Mouse (Mus musculus) limb, embryonic 11.5 days (tissue): ENCODE results near the gene Oaz1. TPM values are rescaled to one million over a fixed set of nuclear protein-coding genes. Genes with fewer than 3 reads are reported as not detected.
A peak's percentile ranks its signal among the peaks of the same experiment; 100 is the strongest.

ENCODE experiments used
- ATAC-seq: fragments of 200-750 bp; cut with Nextera tagmentation; 2 replicates; pipeline ENCODE4 v1.8.0; 2017; ENCODE audit warnings: low read depth; ENCODE audit not compliant: insufficient number of reproducible peaks, low FRiP score, low TSS enrichment
- DNase-seq: peaks from one replicate; pipeline ENCODE4 v3.0.0-alpha.2; 2015; ENCODE audit warnings: low spot score
- H3K27ac ChIP-seq: fragments of 300-500 bp; sonication (generic); replicated peaks from 2 replicates; pipeline ENCODE4 v1.5.1; 2014; ENCODE audit warnings: low read depth, mild to moderate bottlenecking, low read length
- H3K27me3 ChIP-seq: fragments of 300-500 bp; sonication (generic); 2 replicates; pipeline ENCODE4 v1.6.1; 2014; ENCODE audit warnings: mild to moderate bottlenecking, low read length, mixed read lengths; ENCODE audit not compliant: control insufficient read depth, insufficient read depth
- H3K36me3 ChIP-seq: fragments of 300-500 bp; sonication (generic); 2 replicates; pipeline ENCODE4 v1.6.1; 2014; ENCODE audit warnings: mild to moderate bottlenecking, low read length, moderate library complexity, mixed read lengths; ENCODE audit not compliant: control insufficient read depth, insufficient read depth
- H3K4me1 ChIP-seq: fragments of 300-500 bp; sonication (generic); 2 replicates; pipeline ENCODE4 v1.6.1; 2014; ENCODE audit warnings: low read length, mixed read lengths; ENCODE audit not compliant: control insufficient read depth, insufficient read depth
- H3K4me2 ChIP-seq: fragments of 300-500 bp; sonication (generic); 2 replicates; pipeline ENCODE4 v1.6.1; 2014; ENCODE audit warnings: low read depth, mild to moderate bottlenecking, moderate library complexity; ENCODE audit not compliant: severe bottlenecking
- H3K4me3 ChIP-seq: fragments of 300-500 bp; sonication (generic); 2 replicates; pipeline ENCODE4 v1.5.1; 2014; ENCODE audit warnings: low read depth, low read length
- H3K9ac ChIP-seq: fragments of 300-500 bp; sonication (generic); 2 replicates; pipeline ENCODE4 v1.6.1; 2014; ENCODE audit warnings: mild to moderate bottlenecking, low read length
- H3K9me3 ChIP-seq: fragments of 300-500 bp; sonication (generic); 2 replicates; pipeline ENCODE4 v1.6.1; 2016; ENCODE audit warnings: low read length; ENCODE audit not compliant: control insufficient read depth
- WGBS: fragments of 180-500 bp; shearing (Covaris S2); extraction: QIAGEN DNeasy Blood & Tissue Kit; methylation state at CpG from one replicate; pipeline ENCODE4 v1.1.7; 2014; 5-methylcytosine and 5-hydroxymethylcytosine counted together
- polyA plus RNA-seq: library from polyadenylated mRNA; unstranded; fragments of >200 nt; fragmentation: Nextera tagmentation; extraction: Ambion mirVana; gene quantifications from 2 replicates; pipeline ENCODE4 v1.2.1, GENCODE M21; 2014

Gene Oaz1
- polyA plus RNA-seq, 1 experiment from 2014 or later, result 2,108 TPM

DNA sequence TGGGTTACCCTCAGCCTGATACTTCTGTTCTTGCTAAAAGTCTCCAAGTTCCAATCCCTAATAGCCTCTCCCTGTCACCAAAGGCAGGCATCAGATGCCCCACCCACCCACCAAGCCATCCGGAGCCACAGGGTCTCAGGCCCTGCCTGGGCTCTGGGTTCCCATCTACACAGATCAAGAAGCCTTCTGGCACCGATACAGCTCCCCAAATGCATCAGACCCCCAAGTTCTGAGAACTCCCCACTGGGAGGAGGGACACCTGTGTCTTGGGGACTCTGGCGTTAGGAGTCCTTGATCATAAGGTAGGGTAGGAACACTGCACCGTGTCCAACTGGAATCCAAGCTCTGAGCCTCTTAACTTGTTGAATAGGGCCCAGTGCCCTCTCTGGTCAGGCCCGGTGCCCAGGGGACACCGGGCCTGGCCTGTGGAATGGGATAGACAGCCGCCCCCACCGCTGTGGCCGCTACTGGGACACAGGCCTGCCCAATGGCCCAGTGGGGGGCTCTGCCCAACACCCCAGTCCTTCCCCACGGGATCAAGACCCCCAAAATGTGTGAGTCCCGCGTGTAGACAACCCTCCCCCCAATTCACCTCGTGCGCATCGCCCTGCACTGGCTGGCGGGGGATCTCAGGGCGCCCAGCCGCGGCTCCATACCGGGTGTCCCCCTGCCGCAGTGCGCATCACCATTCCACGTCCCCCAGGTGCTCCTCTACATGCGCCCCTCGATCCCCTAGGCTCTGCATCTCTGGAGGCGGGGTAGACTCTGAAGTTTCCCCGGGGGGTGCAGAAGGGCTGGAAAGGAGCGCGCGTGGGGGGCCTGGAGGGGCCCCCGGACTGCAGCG is 16.9 kb downstream of the Oaz1 start:
- Histone ChIP-seq H3K9me3 (no peaks in the 10 kb centered on the region), H3K4me1 (peaks cover 10% of the 10 kb centered on the region; the same call in 1 of the 2 replicates), H3K4me2 (peak overlapping the region; percentile 75), H3K9ac (peak overlapping the region; percentile 50), H3K4me3 (peak overlapping the region; percentile 31), H3K36me3 (no peaks in the 10 kb centered on the region), H3K27me3 (peaks cover 37% of the 10 kb centered on the region), H3K27ac (no peak overlapping the region)
- no peak for DNase-seq
- WGBS, result 12% methylated on average over 28 of the region's 32 CpGs
- no peak for ATAC-seq

DNA sequence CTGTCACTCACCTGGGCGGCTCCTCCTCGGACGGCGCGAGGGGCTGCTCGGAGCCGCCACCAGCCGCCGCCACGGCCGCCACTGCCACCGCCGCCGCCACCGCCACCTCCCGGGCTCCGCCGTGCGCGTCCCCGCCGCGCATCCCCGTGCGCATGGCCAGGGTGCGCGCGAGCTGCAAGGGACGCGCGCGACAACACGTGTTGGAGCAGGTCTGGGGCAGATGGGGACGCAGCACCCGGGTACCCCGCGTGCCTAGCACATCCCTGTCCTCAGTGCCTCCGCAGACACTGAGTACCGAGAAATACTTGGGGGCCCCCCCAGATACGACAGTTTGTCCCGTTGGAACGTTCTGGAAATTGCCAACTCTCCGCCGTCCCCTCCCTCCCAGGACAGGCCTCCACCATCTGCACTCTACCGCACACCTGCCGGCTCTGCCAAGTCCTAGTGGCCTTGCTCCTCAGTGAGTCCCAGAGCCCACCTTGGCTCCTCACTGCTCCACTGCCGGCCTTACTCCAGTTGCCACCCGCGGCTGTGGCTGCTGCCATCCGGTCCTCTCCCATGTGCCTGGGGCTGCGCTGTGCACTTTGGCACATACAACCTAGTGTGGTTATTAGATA is 17.6 kb downstream of the Oaz1 start, which contains the start of gene Lingo3:
Gene Lingo3 (minus strand): TSS at position 109 of the 617 bp plus-strand sequence.
- no peak for DNase-seq
- Histone ChIP-seq H3K4me1 (peaks cover 10% of the 10 kb centered on the region; the same call in 1 of the 2 replicates), H3K27ac (no peak within 1 kb of the TSS), H3K4me2 (peak within 1 kb of the TSS; percentile 75), H3K4me3 (peak within 1 kb of the TSS; percentile 31), H3K27me3 (peaks cover 37% of the 10 kb centered on the region), H3K9ac (peak within 1 kb of the TSS; percentile 50), H3K36me3 (no peaks in the 10 kb centered on the region), H3K9me3 (no peaks in the 10 kb centered on the region)
- WGBS, result 5% methylated on average over 37 of the region's 51 CpGs
- ATAC-seq, result no peak

DNA sequence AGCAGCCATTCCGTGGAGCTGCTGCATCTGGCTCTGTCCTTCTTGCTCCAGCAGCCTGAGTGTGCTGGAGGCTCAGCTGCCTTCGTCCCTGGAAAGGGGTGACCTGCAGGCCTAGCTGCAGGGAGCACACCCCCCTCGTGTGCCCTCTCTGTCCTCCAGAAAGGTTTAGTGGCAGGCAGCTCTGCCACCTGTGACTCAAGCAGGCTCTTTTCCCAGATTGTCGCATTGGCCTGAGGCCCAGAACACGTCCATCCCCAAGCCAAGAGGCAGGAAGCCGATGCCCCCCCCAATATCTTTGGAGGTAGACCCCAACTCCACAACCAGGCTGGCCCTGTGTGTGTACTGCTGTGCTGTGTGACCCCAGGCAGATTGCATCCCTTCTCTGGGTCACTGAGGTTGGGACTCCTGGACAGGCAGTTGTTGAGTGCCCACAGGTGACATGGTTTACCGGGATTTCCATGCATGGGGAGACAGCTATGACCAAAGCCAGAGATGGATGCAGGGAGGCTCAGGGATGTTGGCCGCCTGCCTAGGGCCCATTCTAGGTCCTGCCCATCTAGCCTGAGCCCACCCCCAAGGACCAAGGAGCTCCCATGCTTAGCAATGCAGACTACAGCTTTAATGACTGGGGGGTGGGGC is 18.7 kb downstream of the Oaz1 start:
- 59% methylated on average over 8 of the region's 8 CpGs for WGBS
- Histone ChIP-seq H3K4me2 (no peak overlapping the region), H3K9ac (no peak overlapping the region; the same call in 1 of the 2 replicates), H3K4me3 (no peak overlapping the region), H3K27me3 (peaks cover 37% of the 10 kb centered on the region), H3K36me3 (no peaks in the 10 kb centered on the region), H3K9me3 (no peaks in the 10 kb centered on the region), H3K4me1 (peaks cover 10% of the 10 kb centered on the region; the same call in 1 of the 2 replicates), H3K27ac (no peak overlapping the region)
- DNase-seq (no peak), ATAC-seq (no peak)

DNA sequence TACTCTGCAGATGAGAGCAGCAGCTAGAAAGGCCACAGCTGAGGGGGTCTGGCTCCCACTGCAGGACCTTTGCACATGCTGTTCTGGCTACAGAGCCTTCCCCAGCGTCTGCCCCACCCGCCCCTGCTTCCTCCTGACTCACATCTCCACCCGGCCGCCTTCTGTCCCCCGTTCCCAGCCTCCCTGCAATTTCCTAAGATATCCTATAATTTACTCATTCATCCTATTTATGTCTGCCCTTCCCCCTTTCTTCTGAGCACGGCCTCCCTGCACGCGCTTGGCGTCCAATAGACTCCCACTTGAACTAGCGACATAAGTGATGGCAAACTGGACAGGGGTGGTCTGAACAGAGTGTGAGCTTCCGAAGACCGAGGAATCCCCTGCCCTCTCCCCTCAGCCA is 19.3 kb downstream of the Oaz1 start:
- H3K9ac ChIP-seq, result no peak overlapping the region
- H3K27ac ChIP-seq, result no peak overlapping the region
- H3K27me3 ChIP-seq, result peaks cover 37% of the 10 kb centered on the region
- no peak for ATAC-seq
- 83% methylated on average over 12 of the region's 12 CpGs for WGBS
- no peaks in the 10 kb centered on the region for H3K36me3 ChIP-seq
- H3K4me3 ChIP-seq, result no peak overlapping the region
- no peaks in the 10 kb centered on the region for H3K9me3 ChIP-seq
- no peak for DNase-seq
- peaks cover 10% of the 10 kb centered on the region; the same call in 1 of the 2 replicates for H3K4me1 ChIP-seq
- H3K4me2 ChIP-seq, result no peak overlapping the region

DNA sequence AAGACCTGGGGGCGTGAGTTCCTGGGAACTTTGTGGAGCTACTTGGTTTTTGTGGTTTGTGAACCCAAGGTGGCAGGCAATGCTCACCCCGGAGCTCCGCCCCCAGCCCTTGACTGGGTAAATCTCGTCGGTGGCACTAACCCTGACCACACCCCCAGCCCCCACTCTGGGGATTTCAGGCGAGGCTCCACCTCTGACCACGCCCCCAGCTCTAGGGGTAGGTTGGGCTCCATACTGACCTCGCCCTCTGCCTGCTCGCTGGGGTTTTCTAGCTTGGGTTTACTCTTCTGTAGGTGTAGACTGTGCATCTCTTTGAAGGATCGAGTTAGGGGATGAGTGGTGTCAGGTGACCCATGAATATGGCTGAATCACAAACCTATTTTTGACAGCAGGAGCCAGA is 22.1 kb downstream of the Oaz1 start:
- ATAC-seq, result no peak
- Histone ChIP-seq H3K27ac (no peak overlapping the region), H3K4me1 (peaks cover 6% of the 10 kb centered on the region; the same call in 1 of the 2 replicates), H3K4me2 (no peak overlapping the region), H3K36me3 (peaks cover 10% of the 10 kb centered on the region), H3K9ac (no peak overlapping the region), H3K9me3 (no peaks in the 10 kb centered on the region), H3K27me3 (peaks cover 21% of the 10 kb centered on the region), H3K4me3 (no peak overlapping the region)
- no peak for DNase-seq
- WGBS, result 11% methylated on average over 10 of the region's 10 CpGs

DNA sequence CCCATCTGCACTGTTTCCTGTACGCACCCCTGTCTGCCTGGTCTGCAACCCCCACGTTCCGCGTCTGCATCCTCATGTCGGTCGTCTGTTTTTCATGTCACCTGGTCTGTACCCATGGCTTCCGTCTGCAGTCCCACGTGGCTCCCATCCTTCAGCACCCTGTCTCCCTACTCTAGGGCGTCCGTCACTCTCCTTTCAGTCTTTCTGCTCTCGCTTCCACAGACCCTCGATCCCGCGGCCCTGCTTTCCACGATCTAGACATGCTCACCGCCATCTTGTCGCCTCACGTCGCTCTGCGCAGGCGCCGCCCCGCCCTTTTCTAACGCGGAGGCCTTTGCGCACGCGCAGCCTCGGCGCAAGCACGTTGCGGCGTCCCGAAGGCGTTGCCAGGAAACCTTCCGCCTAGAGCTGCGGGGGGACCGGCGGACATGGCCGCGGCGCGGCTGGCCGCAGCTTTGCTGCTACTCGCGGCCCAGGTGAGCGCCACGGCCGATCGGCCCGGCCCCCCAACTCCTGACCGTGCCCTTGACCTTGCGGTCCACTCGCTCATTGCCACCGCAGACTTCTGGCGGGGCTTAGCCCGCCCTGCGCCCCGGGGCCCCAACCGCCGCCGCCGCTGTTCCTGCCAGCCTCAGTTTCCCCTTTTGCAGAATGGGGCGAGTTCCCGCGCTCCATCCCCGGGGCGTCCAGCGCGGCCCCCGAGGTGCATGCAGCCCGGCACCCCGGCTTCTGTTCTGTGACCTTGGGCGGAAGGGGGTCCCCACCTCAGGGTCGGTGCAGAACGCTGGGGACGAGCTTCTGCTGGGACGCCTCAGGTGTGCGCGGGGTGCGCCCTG is 28.7 kb downstream of the Oaz1 start, which contains the start of the genes Lsm7 and Sppl2b:
Gene Lsm7 (minus strand): TSS at position 297 of the 836 bp plus-strand sequence.
Gene Sppl2b (plus strand): TSS at position 363 of the 836 bp plus-strand sequence.
- DNase-seq (peak; percentile 97), ATAC-seq (peak; percentile 75)
- H3K36me3 ChIP-seq, result peaks cover 10% of the 10 kb centered on the region
- H3K4me3 ChIP-seq, result peak within 1 kb of the TSS; percentile 96
- H3K4me1 ChIP-seq, result peaks cover 10% of the 10 kb centered on the region
- no peak within 1 kb of the TSS for H3K27ac ChIP-seq
- H3K4me2 ChIP-seq, result peak within 1 kb of the TSS; percentile 99
- no peaks in the 10 kb centered on the region for H3K9me3 ChIP-seq
- peak within 1 kb of the TSS; percentile 86 for H3K9ac ChIP-seq
- under 1% methylated on average over 79 of the region's 81 CpGs for WGBS
- H3K27me3 ChIP-seq, result no peaks in the 10 kb centered on the region

DNA sequence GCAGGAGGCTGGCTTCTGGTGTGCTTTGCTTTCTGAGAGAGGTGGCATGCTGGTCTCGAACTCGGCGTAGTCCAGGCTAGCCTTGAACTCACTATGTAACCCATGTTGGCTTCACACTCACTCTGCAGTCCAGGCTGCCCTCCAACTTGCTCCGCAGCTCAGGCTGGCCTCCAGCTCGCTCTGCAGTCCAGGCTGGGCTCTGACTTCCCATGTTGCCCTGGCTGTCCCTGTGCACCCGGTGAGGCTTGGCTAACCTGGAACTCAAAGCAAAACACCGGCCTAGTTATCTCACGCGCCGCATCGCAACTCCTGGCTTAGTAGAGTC is 29.3 kb downstream of the Oaz1 start:
- Histone ChIP-seq H3K36me3 (peaks cover 10% of the 10 kb centered on the region), H3K4me2 (peak overlapping the region; percentile 99), H3K9ac (peak overlapping the region; percentile 86), H3K4me3 (peak overlapping the region; percentile 96), H3K27ac (no peak overlapping the region), H3K4me1 (peaks cover 10% of the 10 kb centered on the region), H3K27me3 (no peaks in the 10 kb centered on the region), H3K9me3 (no peaks in the 10 kb centered on the region)
- ATAC-seq (no peak), DNase-seq (peak; percentile 37)
- 28% methylated on average over 11 of the region's 11 CpGs for WGBS
